Mouse (Mus musculus) embryonic facial prominence, embryonic 15.5 days (tissue): ENCODE measurements around the gene Vac14. TPM values are rescaled to one million over a fixed set of nuclear protein-coding genes. Genes with fewer than 3 reads are reported as not detected.

Source experiments
- ATAC-seq: fragments of 200-750 bp; cut with Nextera tagmentation; 2 replicates; pipeline ENCODE4 v1.8.0; 2017; ENCODE audit warnings: low read depth, moderate TSS enrichment; ENCODE audit not compliant: insufficient number of reproducible peaks, low FRiP score, low TSS enrichment
- H3K27ac ChIP-seq: fragments of 300-500 bp; sonication (generic); replicated peaks from 2 replicates; pipeline ENCODE4 v1.5.1; 2015; ENCODE audit warnings: mild to moderate bottlenecking, inconsistent platforms
- H3K27me3 ChIP-seq: fragments of 300-500 bp; sonication (generic); 2 replicates; pipeline ENCODE4 v1.6.1; 2015; ENCODE audit warnings: inconsistent platforms
- H3K36me3 ChIP-seq: fragments of 300-500 bp; sonication (generic); 2 replicates; pipeline ENCODE4 v1.6.1; 2015; ENCODE audit warnings: mild to moderate bottlenecking, inconsistent platforms
- H3K4me1 ChIP-seq: fragments of 300-500 bp; sonication (generic); 2 replicates; pipeline ENCODE4 v1.6.1; 2015; ENCODE audit warnings: inconsistent platforms
- H3K4me2 ChIP-seq: fragments of 300-500 bp; sonication (generic); replicated peaks from 2 replicates; pipeline ENCODE4 v1.6.1; 2015; ENCODE audit warnings: mild to moderate bottlenecking, inconsistent platforms
- H3K4me3 ChIP-seq: fragments of 300-500 bp; sonication (generic); replicated peaks from 2 replicates; pipeline ENCODE4 v1.5.1; 2015; ENCODE audit warnings: mild to moderate bottlenecking, inconsistent platforms
- H3K9ac ChIP-seq: fragments of 300-500 bp; sonication (generic); 2 replicates; pipeline ENCODE4 v1.6.1; 2015; ENCODE audit warnings: inconsistent platforms
- H3K9me3 ChIP-seq: fragments of 300-500 bp; sonication (generic); replicated peaks from 2 replicates; pipeline ENCODE4 v1.6.1; 2016; ENCODE audit warnings: inconsistent platforms
- WGBS: fragments of 180-500 bp; shearing (Covaris S2); methylation state at CpG from one replicate; pipeline ENCODE4 v1.1.7; 2015; 5-methylcytosine and 5-hydroxymethylcytosine counted together
- polyA plus RNA-seq: library from polyadenylated mRNA; unstranded; fragments of >200 nt; fragmentation: Nextera tagmentation; extraction: Ambion mirVana; gene quantifications from 2 replicates; pipeline ENCODE4 v1.2.1, GENCODE M21; 2015

Vac14 gene
- polyA plus RNA-seq, result 17.5 and 18.6 TPM in 2 replicates

DNA sequence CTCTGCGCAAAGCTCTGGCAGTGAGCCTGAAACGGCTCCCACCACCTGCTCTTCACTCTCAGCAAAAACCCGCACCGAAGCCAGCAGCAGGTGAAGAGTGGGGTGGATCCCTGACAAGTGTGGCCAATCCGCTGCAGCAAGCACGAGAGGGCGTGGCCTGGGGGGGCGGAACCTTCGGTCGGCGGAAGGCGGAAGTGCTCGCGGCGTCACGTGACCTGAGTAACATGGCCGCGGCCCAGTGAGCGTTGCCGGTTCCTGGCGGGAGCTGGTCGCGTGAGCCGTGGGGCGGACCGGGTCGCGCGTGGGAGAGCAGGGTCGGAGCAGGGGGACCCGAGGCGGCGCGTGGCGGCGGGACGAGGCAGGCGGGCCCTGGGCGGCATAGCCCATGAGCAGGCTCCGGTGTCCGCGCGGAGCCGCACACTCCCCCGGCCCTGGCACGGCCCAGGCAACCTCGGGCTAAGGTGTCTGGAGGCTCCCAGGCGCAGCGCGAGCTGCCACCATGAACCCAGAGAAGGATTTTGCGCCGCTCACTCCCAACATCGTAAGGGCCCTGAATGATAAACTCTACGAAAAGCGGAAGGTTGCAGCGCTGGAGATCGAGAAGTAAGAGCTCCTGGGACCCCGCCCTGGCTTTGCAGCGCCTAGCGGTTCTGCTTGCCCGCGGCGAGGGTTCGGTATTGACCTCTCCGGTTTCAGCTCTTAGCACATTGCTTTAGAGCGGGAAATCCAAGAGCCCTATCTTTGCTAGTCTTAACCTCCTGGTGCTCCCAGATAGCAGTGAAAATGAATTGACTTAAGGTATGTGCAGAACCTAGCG, at the start of gene Vac14:
TSS of gene Vac14 (plus strand) at position 195 of the 817 bp plus-strand sequence.
- no peaks in the 10 kb centered on the region for H3K27me3 ChIP-seq
- H3K36me3 ChIP-seq, result no peaks in the 10 kb centered on the region
- WGBS, result under 1% methylated on average over 67 of the region's 67 CpGs
- ATAC-seq, result peak; percentile 90
- peak within 1 kb of the TSS; percentile 72 for H3K9ac ChIP-seq
- H3K27ac ChIP-seq, result no peak within 1 kb of the TSS
- H3K4me3 ChIP-seq, result peak within 1 kb of the TSS; percentile 98
- H3K4me1 ChIP-seq, result peaks cover 19% of the 10 kb centered on the region
- no peaks in the 10 kb centered on the region for H3K9me3 ChIP-seq
- peak within 1 kb of the TSS; percentile 87 for H3K4me2 ChIP-seq

DNA sequence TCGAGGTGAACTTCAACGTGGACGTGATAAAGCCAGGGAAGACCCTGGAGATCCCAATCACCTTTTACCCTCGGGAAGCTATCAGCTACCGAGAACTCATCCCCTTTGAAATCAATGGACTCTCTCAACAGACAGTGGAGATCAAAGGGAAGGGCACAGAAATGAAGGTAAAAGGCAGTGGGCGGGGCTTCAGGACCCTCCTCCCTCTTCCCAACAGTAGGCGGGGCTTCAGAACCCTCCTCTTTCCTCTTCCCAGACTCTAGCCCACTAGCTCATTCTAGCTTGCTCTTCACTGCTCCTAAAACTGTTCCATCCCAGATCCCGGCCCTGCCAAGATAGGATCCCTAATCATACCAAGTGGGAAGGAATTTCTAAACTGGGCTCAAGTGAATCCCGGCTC, 25.7 kb upstream of the Vac14 start:
- 86% methylated on average over 9 of the region's 9 CpGs for WGBS
- H3K4me3 ChIP-seq, result no peak overlapping the region
- no peak overlapping the region for H3K4me2 ChIP-seq
- no peak overlapping the region for H3K9ac ChIP-seq
- H3K27ac ChIP-seq, result no peak overlapping the region
- H3K4me1 ChIP-seq, result no peaks in the 10 kb centered on the region
- H3K9me3 ChIP-seq, result no peaks in the 10 kb centered on the region
- no peaks in the 10 kb centered on the region for H3K27me3 ChIP-seq
- H3K36me3 ChIP-seq, result no peaks in the 10 kb centered on the region
- ATAC-seq, result no peak

DNA sequence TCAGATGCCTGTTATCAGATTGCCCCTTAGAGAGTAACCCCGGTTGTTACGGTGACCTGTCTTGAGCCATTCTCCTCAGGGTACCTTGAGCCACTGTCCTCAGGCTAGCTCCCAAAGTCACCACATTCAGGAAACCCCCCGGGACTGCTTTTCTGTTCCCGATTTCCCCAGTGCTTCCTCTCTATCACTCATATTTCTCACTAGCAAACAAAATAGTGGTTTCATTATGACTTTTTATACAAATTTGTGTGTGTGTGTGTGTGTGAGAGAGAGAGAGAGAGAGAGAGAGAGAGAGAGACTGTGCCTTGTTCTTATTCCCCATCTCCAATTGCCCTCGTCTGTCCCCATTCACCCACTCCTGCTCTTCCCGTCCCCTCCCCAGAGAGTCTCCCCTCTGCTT, 24.2 kb upstream of the Vac14 start:
- Histone ChIP-seq H3K9me3 (no peaks in the 10 kb centered on the region), H3K4me2 (no peak overlapping the region), H3K4me3 (no peak overlapping the region), H3K36me3 (no peaks in the 10 kb centered on the region), H3K9ac (no peak overlapping the region), H3K27me3 (no peaks in the 10 kb centered on the region), H3K27ac (no peak overlapping the region), H3K4me1 (no peaks in the 10 kb centered on the region)
- WGBS, result 70% methylated on average over 6 of the region's 6 CpGs
- ATAC-seq, result no peak

DNA sequence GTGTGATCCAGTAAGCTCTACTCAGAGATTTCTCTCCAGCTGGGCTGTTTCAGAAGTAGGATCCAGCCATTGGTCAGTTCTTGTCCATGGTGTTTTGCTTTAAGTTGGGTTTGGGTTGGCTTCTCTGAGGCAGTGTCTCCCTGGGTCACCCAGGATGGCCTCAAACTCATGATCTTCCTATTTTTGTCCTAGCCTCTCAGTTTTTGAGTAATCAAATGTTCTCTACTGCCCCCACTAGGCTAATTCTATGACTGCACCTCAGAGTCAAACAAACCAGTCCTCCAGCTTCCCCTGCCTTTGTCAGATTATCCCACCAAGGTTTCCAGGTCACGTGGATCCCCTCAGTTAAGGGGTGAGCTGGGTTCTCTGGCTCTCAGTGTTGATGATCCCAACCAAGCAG, 13.8 kb upstream of the Vac14 start:
- Histone ChIP-seq H3K9me3 (no peaks in the 10 kb centered on the region), H3K4me3 (no peak overlapping the region), H3K36me3 (no peaks in the 10 kb centered on the region), H3K4me2 (no peak overlapping the region), H3K27ac (no peak overlapping the region), H3K27me3 (no peaks in the 10 kb centered on the region), H3K4me1 (no peaks in the 10 kb centered on the region), H3K9ac (no peak overlapping the region)
- no peak for ATAC-seq
- 0% methylated on average over 1 of the region's 1 CpGs for WGBS

DNA sequence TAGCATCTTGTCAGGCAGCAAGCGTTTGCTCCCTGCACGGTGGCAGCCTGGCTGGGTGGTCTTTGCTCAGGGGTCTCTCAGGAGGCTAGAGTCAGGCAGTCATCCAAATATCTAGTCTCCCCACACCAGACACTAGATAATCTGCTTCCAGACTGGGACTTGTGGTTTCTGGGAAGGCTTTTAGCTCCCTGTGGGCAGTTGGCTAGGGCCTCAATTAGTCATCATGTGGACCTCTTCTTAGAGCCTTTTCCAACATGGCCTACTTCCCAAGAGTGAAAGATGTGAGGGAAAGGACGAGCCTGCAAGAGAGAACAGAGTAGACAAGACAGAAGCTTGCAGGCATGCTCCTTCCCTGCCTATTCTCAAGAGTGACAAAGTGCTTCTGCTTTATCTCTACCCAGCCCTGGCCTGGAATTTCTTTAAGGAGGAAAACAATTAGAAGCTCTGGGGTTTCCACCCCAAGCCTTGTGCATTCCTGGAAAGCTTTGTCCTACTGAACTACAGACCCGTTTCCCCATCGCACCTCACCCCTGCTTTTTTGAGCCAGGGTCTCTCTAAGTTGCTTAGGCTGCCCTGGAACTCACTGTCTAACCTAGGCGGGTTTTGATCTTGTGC, 12.9 kb upstream of the Vac14 start:
- WGBS, result 64% methylated on average over 6 of the region's 6 CpGs
- no peak for ATAC-seq
- H3K9ac ChIP-seq, result no peak overlapping the region
- no peak overlapping the region for H3K4me2 ChIP-seq
- H3K4me3 ChIP-seq, result no peak overlapping the region
- no peaks in the 10 kb centered on the region for H3K27me3 ChIP-seq
- no peak overlapping the region for H3K27ac ChIP-seq
- H3K9me3 ChIP-seq, result no peaks in the 10 kb centered on the region
- H3K36me3 ChIP-seq, result no peaks in the 10 kb centered on the region
- no peaks in the 10 kb centered on the region for H3K4me1 ChIP-seq

DNA sequence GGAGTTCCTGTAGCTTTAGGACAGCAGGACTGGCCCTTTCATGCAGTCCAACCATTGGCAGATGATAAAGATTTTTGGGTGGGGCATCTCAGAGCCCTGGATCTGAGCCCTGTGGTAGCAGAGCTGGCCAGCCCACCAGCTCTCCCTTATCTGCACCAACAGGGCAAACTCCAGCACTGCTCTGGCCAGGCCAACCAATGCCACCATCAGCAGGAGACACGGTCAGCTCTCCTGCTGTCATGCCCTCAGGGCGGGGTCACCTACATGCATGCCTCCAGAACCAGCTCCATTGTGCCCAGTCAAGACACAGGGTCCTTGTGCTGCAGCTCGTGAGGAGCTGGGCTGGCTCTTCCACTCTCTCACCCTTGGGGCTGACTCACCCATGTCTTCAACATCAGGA, 2.7 kb upstream of the Vac14 start:
- Histone ChIP-seq H3K4me1 (peaks cover 19% of the 10 kb centered on the region), H3K36me3 (no peaks in the 10 kb centered on the region), H3K4me3 (no peak overlapping the region), H3K9ac (no peak overlapping the region), H3K9me3 (no peaks in the 10 kb centered on the region), H3K27ac (no peak overlapping the region), H3K27me3 (no peaks in the 10 kb centered on the region), H3K4me2 (no peak overlapping the region)
- ATAC-seq, result no peak
- WGBS, result 57% methylated on average over 3 of the region's 3 CpGs

DNA sequence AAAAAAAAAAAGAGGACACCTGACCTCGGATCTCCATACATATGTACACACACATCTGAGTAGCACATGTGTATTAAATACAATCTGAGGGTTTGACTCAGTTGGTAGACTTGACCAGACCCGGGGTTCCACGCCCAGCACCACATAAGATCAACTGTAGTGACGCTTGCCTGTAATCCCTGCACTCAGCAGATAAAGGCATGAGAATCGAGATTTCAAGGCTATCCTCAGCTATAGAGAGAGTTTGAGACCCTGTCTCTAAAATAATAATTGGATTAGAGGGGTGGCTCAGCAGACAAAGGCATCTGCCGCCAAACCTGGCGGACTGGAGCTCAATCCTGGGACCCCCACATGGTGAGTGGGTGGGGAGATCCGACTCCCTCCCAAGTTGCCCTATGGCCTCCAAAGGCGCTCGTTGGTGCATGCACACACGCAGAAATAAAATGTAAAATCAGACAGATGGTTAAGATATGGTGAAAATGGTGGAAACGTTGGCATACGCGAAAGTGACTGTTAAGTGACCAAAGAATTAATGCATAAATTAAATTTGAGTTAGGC, 505 bp upstream of the Vac14 start:
- Histone ChIP-seq H3K36me3 (no peaks in the 10 kb centered on the region), H3K27me3 (no peaks in the 10 kb centered on the region), H3K4me3 (peak overlapping the region; percentile 98), H3K9ac (no peak overlapping the region), H3K9me3 (no peaks in the 10 kb centered on the region), H3K4me2 (peak overlapping the region; percentile 87), H3K27ac (no peak overlapping the region), H3K4me1 (peaks cover 19% of the 10 kb centered on the region)
- WGBS, result 20% methylated on average over 14 of the region's 14 CpGs
- no peak for ATAC-seq

DNA sequence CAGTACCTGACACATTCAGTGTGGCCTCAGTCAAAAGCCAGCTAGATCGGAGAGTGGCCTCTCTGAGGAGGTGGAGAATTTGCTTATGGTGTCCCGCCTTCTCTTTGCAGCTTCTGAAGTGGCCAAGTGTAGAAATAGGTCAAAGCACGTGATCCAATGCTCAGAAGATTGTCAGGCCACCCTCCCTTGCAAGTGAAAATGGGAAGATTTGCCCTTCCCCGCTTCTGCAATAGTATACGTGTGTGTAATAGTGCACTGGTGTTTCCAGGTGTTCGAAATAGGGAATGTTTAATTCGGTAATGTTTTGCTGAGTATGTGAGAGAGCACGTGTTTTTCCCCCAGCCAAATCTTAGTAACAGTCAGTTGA, 806 bp downstream of the Vac14 start:
- ATAC-seq, result no peak
- Histone ChIP-seq H3K36me3 (no peaks in the 10 kb centered on the region), H3K27me3 (no peaks in the 10 kb centered on the region), H3K9ac (peak overlapping the region; percentile 72), H3K27ac (no peak overlapping the region), H3K4me2 (peak overlapping the region; percentile 87), H3K4me3 (peak overlapping the region; percentile 98), H3K4me1 (peaks cover 19% of the 10 kb centered on the region), H3K9me3 (no peaks in the 10 kb centered on the region)
- WGBS, result 22% methylated on average over 8 of the region's 8 CpGs

DNA sequence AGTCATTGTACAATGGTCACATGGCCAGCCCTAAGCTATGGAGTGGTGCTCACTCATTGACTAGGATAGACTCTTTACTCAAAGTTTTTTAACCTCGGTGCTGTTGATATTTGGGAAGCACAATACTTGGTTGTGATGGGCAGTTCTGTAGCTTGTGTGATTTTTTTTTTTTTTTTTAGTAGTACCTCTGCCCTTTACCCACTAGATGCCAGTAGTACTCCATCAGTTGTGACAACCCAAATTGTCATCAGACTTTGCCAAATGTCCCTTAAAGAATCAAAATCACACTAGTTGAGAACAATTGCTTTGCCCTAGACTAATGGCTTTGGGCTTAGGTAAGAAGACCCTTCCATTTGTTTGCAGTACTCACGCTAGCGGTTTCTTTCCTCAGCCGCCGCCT, 1.5 kb downstream of the Vac14 start:
- no peaks in the 10 kb centered on the region for H3K36me3 ChIP-seq
- peak overlapping the region; percentile 98; the same call in 1 of the 2 replicates for H3K4me3 ChIP-seq
- no peaks in the 10 kb centered on the region for H3K27me3 ChIP-seq
- ATAC-seq, result no peak
- no peaks in the 10 kb centered on the region for H3K9me3 ChIP-seq
- peak overlapping the region; percentile 87; the same call in 1 of the 2 replicates for H3K4me2 ChIP-seq
- no peak overlapping the region for H3K9ac ChIP-seq
- 89% methylated on average over 5 of the region's 5 CpGs for WGBS
- H3K4me1 ChIP-seq, result peaks cover 19% of the 10 kb centered on the region
- H3K27ac ChIP-seq, result no peak overlapping the region

DNA sequence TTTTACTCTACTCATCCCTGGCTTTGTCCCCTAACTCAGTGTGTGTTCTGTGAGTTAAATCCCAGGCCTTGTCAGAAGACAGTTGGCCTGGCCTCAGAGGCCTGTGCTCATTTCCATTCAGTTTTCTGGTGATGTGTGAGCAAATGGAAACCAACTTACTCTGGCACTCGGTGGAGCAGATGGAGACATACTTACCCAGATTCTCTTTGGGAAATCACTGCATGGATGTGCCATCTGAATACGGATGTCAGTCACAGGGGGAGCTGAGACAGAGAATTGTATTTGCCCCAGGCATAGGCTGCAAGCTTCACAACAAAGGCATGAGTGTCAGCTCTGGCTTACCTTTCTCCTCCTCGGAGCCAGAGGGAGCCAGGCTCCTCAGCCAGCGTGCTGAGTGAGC, 8.0 kb downstream of the Vac14 start:
- no peaks in the 10 kb centered on the region for H3K27me3 ChIP-seq
- 51% methylated on average over 4 of the region's 4 CpGs for WGBS
- H3K36me3 ChIP-seq, result no peaks in the 10 kb centered on the region
- no peak overlapping the region for H3K4me3 ChIP-seq
- peaks cover 23% of the 10 kb centered on the region for H3K4me1 ChIP-seq
- H3K9me3 ChIP-seq, result no peaks in the 10 kb centered on the region
- no peak for ATAC-seq
- H3K9ac ChIP-seq, result no peak overlapping the region
- no peak overlapping the region for H3K4me2 ChIP-seq
- no peak overlapping the region for H3K27ac ChIP-seq

DNA sequence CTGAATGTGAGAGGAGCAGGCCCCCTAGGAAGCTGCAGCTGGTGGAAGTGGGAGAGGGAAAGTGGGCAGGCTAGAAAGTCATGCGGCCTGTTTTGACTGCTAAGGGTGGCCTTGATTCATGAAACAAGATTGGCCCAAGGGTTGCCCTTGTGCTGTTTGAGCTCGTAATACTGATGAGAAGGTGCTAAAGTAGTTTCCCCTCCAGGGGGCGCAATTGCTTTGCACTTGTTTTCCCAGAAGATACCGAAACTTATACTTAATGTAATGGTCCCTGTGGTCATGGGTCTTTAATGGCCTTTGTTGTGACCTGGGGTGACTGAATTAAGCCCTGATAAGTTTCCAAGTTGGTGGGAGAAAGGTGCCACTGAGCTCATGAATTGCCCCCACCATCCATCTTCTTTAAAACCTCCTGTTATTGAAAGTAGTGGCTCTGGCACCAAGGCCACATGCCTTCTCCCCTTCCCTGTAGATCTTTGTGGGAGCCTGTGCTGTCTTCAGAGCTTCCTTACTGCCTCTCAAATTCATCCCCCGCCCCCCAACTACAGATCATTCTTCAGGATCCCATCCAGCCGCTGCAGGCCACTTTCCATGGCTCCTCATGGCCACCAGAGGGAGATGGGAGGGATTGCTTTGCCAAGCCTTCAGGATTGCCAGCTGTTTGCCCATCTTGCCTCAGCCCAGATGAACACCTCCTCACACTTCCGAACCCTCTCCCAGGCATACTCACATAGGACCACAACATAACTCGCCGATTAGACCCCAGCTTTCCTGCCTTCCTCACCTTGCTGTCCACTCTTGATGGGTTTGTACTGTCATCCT, 11.1 kb downstream of the Vac14 start:
- peaks cover 29% of the 10 kb centered on the region for H3K4me1 ChIP-seq
- no peaks in the 10 kb centered on the region for H3K9me3 ChIP-seq
- no peak overlapping the region for H3K9ac ChIP-seq
- H3K27me3 ChIP-seq, result no peaks in the 10 kb centered on the region
- H3K27ac ChIP-seq, result peak overlapping the region; percentile 74
- ATAC-seq, result no peak
- H3K36me3 ChIP-seq, result peaks cover 14% of the 10 kb centered on the region
- H3K4me3 ChIP-seq, result no peak overlapping the region
- H3K4me2 ChIP-seq, result no peak overlapping the region
- WGBS, result 58% methylated on average over 9 of the region's 9 CpGs
